Mouse (Mus musculus): Measurements from ENCODE around the gene Rnft2. TPM values are rescaled to one million over a fixed set of nuclear protein-coding genes. Genes with fewer than 3 reads are reported as not detected.

Gene Rnft2
- total RNA-seq, 2 experiments from 2014 or later = 91.7 to 93.5 TPM

- no peak for DNase-seq (ENCODE audit: low spot score in 2 of 2)
- intact Hi-C loops (cut with DNase I) = no loop called here
These were observed 98.8 kb downstream of the Rnft2 start for GRCm38 (mm10) chr5:118145999-118146679.

DNA sequence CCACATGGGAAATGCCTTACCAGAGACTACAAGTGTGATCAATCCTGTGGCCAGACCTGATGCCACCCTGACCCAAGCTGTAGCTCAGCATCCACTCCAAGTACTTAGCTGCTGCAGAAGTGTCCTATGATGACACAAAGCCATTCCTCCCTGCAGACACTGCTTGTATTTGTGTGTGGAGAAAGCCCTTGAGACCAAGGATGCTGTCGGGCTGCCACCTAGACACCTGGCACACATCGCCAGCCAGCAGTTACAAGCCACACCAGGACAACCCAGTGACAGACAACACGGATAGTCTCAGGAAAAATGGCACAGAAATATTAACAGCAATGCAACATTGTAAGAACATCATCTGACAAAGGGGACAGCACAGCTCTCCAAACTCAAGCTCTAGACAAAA lies 99.5 kb downstream of the Rnft2 start:
- intact Hi-C loops (cut with DNase I) = no loop called here
- no peak for DNase-seq (ENCODE audit: low spot score in 2 of 2)

DNA sequence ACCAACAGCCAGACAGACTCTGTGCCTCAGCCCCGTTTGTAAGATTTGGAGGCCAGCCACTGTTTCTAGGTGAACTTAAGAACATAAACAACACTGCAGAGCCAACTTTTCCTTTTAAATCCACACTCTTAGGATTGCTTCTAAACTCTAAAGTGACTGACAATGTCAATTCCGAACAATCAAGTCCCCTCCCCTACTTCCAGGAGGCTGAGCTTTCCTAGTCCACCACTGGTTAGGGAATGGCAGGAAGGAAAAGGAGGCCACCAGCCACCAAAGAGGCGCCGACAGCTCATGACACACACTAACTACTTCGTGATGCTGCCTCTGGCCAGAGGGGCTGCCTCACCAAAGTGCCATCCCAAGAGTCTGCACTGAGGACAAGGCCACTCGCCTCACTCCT lies 100.1 kb downstream of the Rnft2 start:
- DNase-seq (ENCODE audit: low spot score in 2 of 2) = no peak
- intact Hi-C loops (cut with DNase I) = no loop called here

GRCm38 (mm10) chr5:118144327-118144726 lies 100.6 kb downstream of the Rnft2 start:
- no peak for DNase-seq (ENCODE audit: low spot score in 2 of 2)
- intact Hi-C loops (cut with DNase I) = no loop called here

DNA sequence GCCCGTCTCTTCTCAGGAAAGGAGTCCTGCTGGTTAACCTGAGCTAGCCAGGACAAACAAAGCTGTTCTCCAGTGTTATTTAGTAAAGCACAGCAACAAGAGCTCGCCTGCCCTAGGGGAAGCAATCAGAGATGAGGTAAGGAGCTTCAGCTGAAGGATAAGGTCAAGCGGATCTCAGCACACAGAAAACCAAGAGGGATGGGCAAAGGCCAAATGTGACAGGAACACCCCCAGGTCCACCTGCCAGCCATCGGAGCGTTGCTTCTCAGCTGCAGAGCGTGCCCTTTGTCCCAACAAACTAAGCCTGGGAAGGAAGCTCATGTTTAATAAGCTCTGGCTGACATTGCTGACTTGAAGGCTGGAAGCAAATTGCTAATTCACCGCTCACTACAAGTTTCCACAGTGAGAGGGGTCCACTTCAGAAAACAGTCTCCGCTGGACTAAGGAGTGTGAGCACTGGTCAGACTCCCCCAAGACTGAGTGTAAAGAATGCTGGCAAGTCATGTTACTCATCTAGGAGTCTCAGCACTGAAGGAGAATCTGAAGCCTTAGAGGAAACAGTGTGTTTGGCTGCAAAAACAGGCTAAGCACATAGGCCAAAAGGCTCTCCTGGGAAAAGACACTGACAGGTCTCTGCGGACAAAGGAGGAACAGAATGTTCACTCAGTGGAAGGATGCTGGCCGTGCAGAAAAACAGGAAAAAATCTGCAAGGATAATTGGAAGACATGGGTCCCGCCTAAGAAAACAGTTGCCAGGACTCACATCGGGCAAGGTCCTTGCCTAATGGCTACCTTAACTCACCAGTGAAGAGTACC lies 101.5 kb downstream of the Rnft2 start:
- no peak for DNase-seq (ENCODE audit: low spot score in 2 of 2)
- intact Hi-C loops (cut with DNase I) = no loop called here

- intact Hi-C loops (cut with DNase I) = no loop called here
- DNase-seq (ENCODE audit: low spot score in 2 of 2) = no peak
These were observed 102.4 kb downstream of the Rnft2 start for GRCm38 (mm10) chr5:118142471-118142870.

Other genes with a start within 250 kb of the Rnft2 start
- gene Tesc, start 217.4 kb downstream of the Rnft2 start, total RNA-seq (2021) = 10 to 100 TPM; 90.0 to 94.0 TPM
- 10 to 100 TPM; 34.2 to 38.5 TPM for gene Fbxw8, start 89.7 kb downstream of the Rnft2 start, total RNA-seq (2021)
- 10 to 100 TPM; 31.8 to 36.9 TPM for gene Hrk, start 80.5 kb downstream of the Rnft2 start, total RNA-seq (2021)
- gene 2410131K14Rik, start 111 bp upstream of the Rnft2 start, total RNA-seq (2021) = 10 to 100 TPM; 14.0 to 14.1 TPM